Mouse (Mus musculus) neural tube, embryonic 12.5 days (tissue): ENCODE measurements around the gene Elk3. TPM values are rescaled to one million over a fixed set of nuclear protein-coding genes. Genes with fewer than 3 reads are reported as not detected.

Experiments used
- ATAC-seq: fragments of 200-750 bp; cut with Nextera tagmentation; 2 replicates; pipeline ENCODE4 v1.8.0; 2017; ENCODE audit warnings: low read depth, mild to moderate bottlenecking, moderate TSS enrichment, moderate library complexity; ENCODE audit not compliant: low FRiP score
- H3K27ac ChIP-seq: fragments of 300-500 bp; sonication (generic); 2 replicates; pipeline ENCODE4 v1.5.1; 2016
- H3K27me3 ChIP-seq: fragments of 300-500 bp; sonication (generic); replicated peaks from 2 replicates; pipeline ENCODE4 v1.6.1; 2016; ENCODE audit warnings: mild to moderate bottlenecking
- H3K36me3 ChIP-seq: fragments of 300-500 bp; sonication (generic); 2 replicates; pipeline ENCODE4 v1.6.1; 2016; ENCODE audit warnings: mild to moderate bottlenecking
- H3K4me1 ChIP-seq: fragments of 300-500 bp; sonication (generic); 2 replicates; pipeline ENCODE4 v1.6.1; 2016
- H3K4me2 ChIP-seq: fragments of 300-500 bp; sonication (generic); replicated peaks from 2 replicates; pipeline ENCODE4 v1.6.1; 2016; ENCODE audit warnings: mild to moderate bottlenecking
- H3K4me3 ChIP-seq: fragments of 300-500 bp; sonication (generic); 2 replicates; pipeline ENCODE4 v1.5.1; 2016
- H3K9ac ChIP-seq: fragments of 300-500 bp; sonication (generic); 2 replicates; pipeline ENCODE4 v1.6.1; 2016; ENCODE audit warnings: mild to moderate bottlenecking
- H3K9me3 ChIP-seq: fragments of 300-500 bp; sonication (generic); 2 replicates; pipeline ENCODE4 v1.6.1; 2016; ENCODE audit warnings: mild to moderate bottlenecking
- WGBS: fragments of 180-500 bp; shearing (Covaris S2); methylation state at CpG from one replicate; pipeline ENCODE4 v1.1.7; 2016; 5-methylcytosine and 5-hydroxymethylcytosine counted together
- polyA plus RNA-seq: library from polyadenylated mRNA; unstranded; fragments of >200 nt; fragmentation: Nextera tagmentation; extraction: Ambion mirVana; gene quantifications from 2 replicates; pipeline ENCODE4 v1.2.1, GENCODE M21; 2016

The Elk3 gene
- polyA plus RNA-seq, 1 experiment from 2014 or later = 21.3 TPM

GRCm38 (mm10) chr10:93244209-93244705, 66.7 kb downstream of the Elk3 start:
- Histone ChIP-seq H3K4me1 (0 out of 2 replicates have a peak, but pooled peaks cover 7% of the 10 kb centered on the region), H3K9ac (no peak overlapping the region), H3K27me3 (no peaks in the 10 kb centered on the region), H3K27ac (no peak overlapping the region), H3K4me2 (no peak overlapping the region), H3K4me3 (no peak overlapping the region), H3K9me3 (no peaks in the 10 kb centered on the region), H3K36me3 (peaks cover 30% of the 10 kb centered on the region)
- WGBS = 85% methylated on average over 10 of the region's 10 CpGs
- ATAC-seq = no peak

- Histone ChIP-seq H3K4me3 (no peak overlapping the region), H3K36me3 (peaks cover 36% of the 10 kb centered on the region), H3K9me3 (no peaks in the 10 kb centered on the region), H3K9ac (no peak overlapping the region), H3K27ac (no peak overlapping the region), H3K4me2 (no peak overlapping the region), H3K4me1 (0 out of 2 replicates have a peak, but pooled peaks cover 5% of the 10 kb centered on the region), H3K27me3 (no peaks in the 10 kb centered on the region)
- 7% methylated on average over 5 of the region's 5 CpGs for WGBS
- ATAC-seq = no peak
Observed at GRCm38 (mm10) chr10:93242861-93243260, 68.1 kb downstream of the Elk3 start.

GRCm38 (mm10) chr10:93242208-93242607, 68.7 kb downstream of the Elk3 start:
- WGBS = 6% methylated on average over 3 of the region's 3 CpGs
- peaks cover 40% of the 10 kb centered on the region for H3K36me3 ChIP-seq

GRCm38 (mm10) chr10:93239201-93239806, 71.6 kb downstream of the Elk3 start:
- no peak overlapping the region for H3K27ac ChIP-seq
- H3K9me3 ChIP-seq = no peaks in the 10 kb centered on the region
- 84% methylated on average over 9 of the region's 9 CpGs for WGBS
- H3K4me1 ChIP-seq = no peaks in the 10 kb centered on the region
- no peaks in the 10 kb centered on the region for H3K27me3 ChIP-seq
- no peak for ATAC-seq
- peaks cover 58% of the 10 kb centered on the region for H3K36me3 ChIP-seq
- no peak overlapping the region for H3K4me3 ChIP-seq
- no peak overlapping the region for H3K4me2 ChIP-seq
- H3K9ac ChIP-seq = no peak overlapping the region

More at GRCm38 (mm10) chr10:93242208-93242607, 68.7 kb downstream of the Elk3 start:
- H3K4me2 ChIP-seq = no peak overlapping the region
- no peak for ATAC-seq
- no peak overlapping the region for H3K4me3 ChIP-seq
- H3K27ac ChIP-seq = no peak overlapping the region
- no peaks in the 10 kb centered on the region for H3K9me3 ChIP-seq
- no peaks in the 10 kb centered on the region for H3K4me1 ChIP-seq
- no peaks in the 10 kb centered on the region for H3K27me3 ChIP-seq
- H3K9ac ChIP-seq = no peak overlapping the region

- no peaks in the 10 kb centered on the region for H3K9me3 ChIP-seq
- H3K9ac ChIP-seq = no peak overlapping the region
- no peak overlapping the region for H3K27ac ChIP-seq
- H3K36me3 ChIP-seq = peaks cover 64% of the 10 kb centered on the region
- H3K4me3 ChIP-seq = no peak overlapping the region
- H3K4me2 ChIP-seq = no peak overlapping the region
- no peak for ATAC-seq
- H3K4me1 ChIP-seq = no peaks in the 10 kb centered on the region
- WGBS = 93% methylated on average over 9 of the region's 9 CpGs
- no peaks in the 10 kb centered on the region for H3K27me3 ChIP-seq
Observed at GRCm38 (mm10) chr10:93234692-93235091, 76.2 kb downstream of the Elk3 start.

- peaks cover 57% of the 10 kb centered on the region for H3K36me3 ChIP-seq
- H3K27ac ChIP-seq = no peak overlapping the region
- H3K4me1 ChIP-seq = no peaks in the 10 kb centered on the region
- no peak overlapping the region for H3K9ac ChIP-seq
- no peak for ATAC-seq
- no peak overlapping the region for H3K4me2 ChIP-seq
- H3K27me3 ChIP-seq = no peaks in the 10 kb centered on the region
- H3K4me3 ChIP-seq = no peak overlapping the region
- WGBS = 92% methylated on average over 6 of the region's 6 CpGs
- H3K9me3 ChIP-seq = no peaks in the 10 kb centered on the region
Observed at GRCm38 (mm10) chr10:93233665-93234194, 77.2 kb downstream of the Elk3 start.

GRCm38 (mm10) chr10:93231893-93232292, 79.0 kb downstream of the Elk3 start:
- no peaks in the 10 kb centered on the region for H3K9me3 ChIP-seq
- H3K4me3 ChIP-seq = no peak overlapping the region
- H3K27ac ChIP-seq = no peak overlapping the region
- no peak for ATAC-seq
- peaks cover 43% of the 10 kb centered on the region for H3K36me3 ChIP-seq
- H3K27me3 ChIP-seq = no peaks in the 10 kb centered on the region
- no peak overlapping the region for H3K9ac ChIP-seq
- no peaks in the 10 kb centered on the region for H3K4me1 ChIP-seq
- H3K4me2 ChIP-seq = no peak overlapping the region
- 95% methylated on average over 5 of the region's 5 CpGs for WGBS

GRCm38 (mm10) chr10:93231490-93231889, 79.4 kb downstream of the Elk3 start:
- no peak overlapping the region for H3K27ac ChIP-seq
- H3K9ac ChIP-seq = no peak overlapping the region
- H3K27me3 ChIP-seq = no peaks in the 10 kb centered on the region
- H3K9me3 ChIP-seq = no peaks in the 10 kb centered on the region
- H3K4me3 ChIP-seq = no peak overlapping the region
- ATAC-seq = no peak
- H3K4me2 ChIP-seq = no peak overlapping the region
- no peaks in the 10 kb centered on the region for H3K4me1 ChIP-seq
- peaks cover 43% of the 10 kb centered on the region for H3K36me3 ChIP-seq
- WGBS = 85% methylated on average over 4 of the region's 4 CpGs

- H3K4me1 ChIP-seq = no peaks in the 10 kb centered on the region
Observed at GRCm38 (mm10) chr10:93228401-93229007, 82.4 kb downstream of the Elk3 start.

GRCm38 (mm10) chr10:93227921-93228320, 83.0 kb downstream of the Elk3 start:
- H3K4me1 ChIP-seq = no peaks in the 10 kb centered on the region
- H3K27ac ChIP-seq = no peak overlapping the region
- no peaks in the 10 kb centered on the region for H3K9me3 ChIP-seq
- ATAC-seq = no peak
- no peak overlapping the region for H3K9ac ChIP-seq
- no peak overlapping the region for H3K4me3 ChIP-seq
- H3K27me3 ChIP-seq = no peaks in the 10 kb centered on the region
- 55% methylated on average over 8 of the region's 8 CpGs for WGBS
- no peak overlapping the region for H3K4me2 ChIP-seq
- peaks cover 16% of the 10 kb centered on the region for H3K36me3 ChIP-seq

More at GRCm38 (mm10) chr10:93228401-93229007, 82.4 kb downstream of the Elk3 start:
- Histone ChIP-seq H3K9ac (no peak overlapping the region), H3K4me2 (no peak overlapping the region), H3K4me3 (no peak overlapping the region), H3K27ac (no peak overlapping the region), H3K9me3 (no peaks in the 10 kb centered on the region), H3K27me3 (no peaks in the 10 kb centered on the region), H3K36me3 (peaks cover 21% of the 10 kb centered on the region)
- no peak for ATAC-seq
- 84% methylated on average over 11 of the region's 11 CpGs for WGBS

GRCm38 (mm10) chr10:93225751-93226150, 85.2 kb downstream of the Elk3 start:
- peaks cover 8% of the 10 kb centered on the region for H3K36me3 ChIP-seq
- H3K9me3 ChIP-seq = no peaks in the 10 kb centered on the region
- H3K4me2 ChIP-seq = no peak overlapping the region
- no peak overlapping the region for H3K9ac ChIP-seq
- 90% methylated on average over 6 of the region's 6 CpGs for WGBS
- H3K4me1 ChIP-seq = no peaks in the 10 kb centered on the region
- ATAC-seq = no peak
- no peak overlapping the region for H3K27ac ChIP-seq
- H3K4me3 ChIP-seq = no peak overlapping the region
- H3K27me3 ChIP-seq = no peaks in the 10 kb centered on the region

GRCm38 (mm10) chr10:93215051-93215763, 95.7 kb downstream of the Elk3 start:
- WGBS = 91% methylated on average over 8 of the region's 8 CpGs
- Histone ChIP-seq H3K36me3 (peaks cover 55% of the 10 kb centered on the region), H3K27me3 (no peaks in the 10 kb centered on the region), H3K4me3 (no peak overlapping the region), H3K4me1 (no peaks in the 10 kb centered on the region), H3K4me2 (no peak overlapping the region), H3K9me3 (no peaks in the 10 kb centered on the region), H3K9ac (no peak overlapping the region), H3K27ac (no peak overlapping the region)
- ATAC-seq = no peak
